Mouse (Mus musculus): Measurements from ENCODE around the gene Atp2a2. TPM values are rescaled to one million over a fixed set of nuclear protein-coding genes. Genes with fewer than 3 reads are reported as not detected.

Atp2a2 gene
- total and polyA plus RNA-seq, 3 experiments = 61.6 to 158 (median 80.9) TPM

GRCm38 (mm10) chr5:122450913-122451317 lies 51.1 kb downstream of the Atp2a2 start:
- Histone ChIP-seq H3K79me2 (replicated peaks; ENCODE audit: control insufficient read depth, extremely low read depth, insufficient read depth, poor library complexity, severe bottlenecking) (no peaks in the 10 kb centered on the region), H3K9me3 (replicated peaks; ENCODE audit: low read length) (no peaks in the 10 kb centered on the region), H3K36me3 (replicated peaks in 1 of 2; ENCODE audit: control insufficient read depth in 1 of 2, insufficient read depth in 1 of 2, low read length in 1 of 2) (peaks cover 44 to 88% of the 10 kb centered on the region in 2 experiments), H3K27ac (ENCODE audit: insufficient read depth, low read depth) (no peak overlapping the region), H3K4me3 (replicated peaks in 1 of 3; ENCODE audit: low read depth in 2 of 3, low read length in 2 of 3, poor library complexity in 1 of 3) (no peak overlapping the region), H3K27me3 (replicated peaks) (no peaks in the 10 kb centered on the region), H3K4me2 (ENCODE audit: insufficient read depth, low read depth, poor library complexity, severe bottlenecking) (no peak overlapping the region), H3K4me1 (ENCODE audit: control insufficient read depth in 1 of 2, insufficient read depth in 2 of 2) (peaks cover 0 to 6% of the 10 kb centered on the region in 2 experiments; a peak in 1 of 4 replicates), H3K9ac (ENCODE audit: insufficient read depth, low read depth) (no peak overlapping the region)
- TF ChIP-seq POLR2AphosphoS2 (IDR thresholded peaks at IDR 0.05; ENCODE audit: low read depth, low read length) = peak; percentile 72; the same call in 1 of the 2 replicates
- no peak for TF ChIP-seq HCFC1 (IDR thresholded peaks at IDR 0.05; ENCODE audit: low read depth, low read length)
- no peak for DNase-seq (ENCODE audit: extremely low read depth)
- in situ Hi-C loops (cut with MboI; ENCODE audit: low pct_ligation_motif_present, low pct_unique_long_range_greater_than_20kb, low sequenced_read_pairs) = no loop called here
- dilution Hi-C loops (cut with MboI; ENCODE audit: extremely low pct_ligation_motif_present, extremely low pct_unique_long_range_greater_than_20kb, low sequenced_read_pairs) = no loop called here

- dilution Hi-C loops (cut with MboI; ENCODE audit: extremely low pct_ligation_motif_present, extremely low pct_unique_long_range_greater_than_20kb, low sequenced_read_pairs) = no loop called here
Measured at GRCm38 (mm10) chr5:122449946-122450345, 52.1 kb downstream of the Atp2a2 start.

GRCm38 (mm10) chr5:122448869-122449268 lies 53.2 kb downstream of the Atp2a2 start:
- Histone ChIP-seq H3K36me3 (replicated peaks in 1 of 2; ENCODE audit: control insufficient read depth in 1 of 2, insufficient read depth in 1 of 2, low read length in 1 of 2) (peaks cover 43 to 88% of the 10 kb centered on the region in 2 experiments), H3K9me3 (replicated peaks; ENCODE audit: low read length) (no peaks in the 10 kb centered on the region), H3K27ac (ENCODE audit: insufficient read depth, low read depth) (no peak overlapping the region), H3K4me2 (ENCODE audit: insufficient read depth, low read depth, poor library complexity, severe bottlenecking) (no peak overlapping the region), H3K27me3 (replicated peaks) (no peaks in the 10 kb centered on the region), H3K4me1 (ENCODE audit: control insufficient read depth in 1 of 2, insufficient read depth in 2 of 2) (peaks cover 0 to 7% of the 10 kb centered on the region in 2 experiments; a peak in 1 of 4 replicates), H3K9ac (ENCODE audit: insufficient read depth, low read depth) (no peak overlapping the region), H3K79me2 (replicated peaks; ENCODE audit: control insufficient read depth, extremely low read depth, insufficient read depth, poor library complexity, severe bottlenecking) (no peaks in the 10 kb centered on the region), H3K4me3 (replicated peaks in 1 of 3; ENCODE audit: low read depth in 2 of 3, low read length in 2 of 3, poor library complexity in 1 of 3) (no peak overlapping the region)
- no peak for TF ChIP-seq SIN3A (IDR thresholded peaks at IDR 0.05; ENCODE audit: low read length)
- no peak for TF ChIP-seq ZMIZ1 (IDR thresholded peaks at IDR 0.05; ENCODE audit: low read depth, low read length)
- no peak for TF ChIP-seq MYC (IDR thresholded peaks at IDR 0.05; ENCODE audit: low read depth, low read length)
- no peak for TF ChIP-seq ZKSCAN1 (IDR thresholded peaks at IDR 0.05; ENCODE audit: borderline replicate concordance, low read depth, low read length)
- no peak for TF ChIP-seq CHD1 (IDR thresholded peaks at IDR 0.05; ENCODE audit: low read depth, low read length)
- TF ChIP-seq USF2 (conservative IDR thresholded peaks at IDR 0.05; ENCODE audit: low read depth, low read length) = no peak
- no peak for TF ChIP-seq MAZ (IDR thresholded peaks at IDR 0.05; ENCODE audit: low read depth, low read length)
- no peak for TF ChIP-seq CTCF (conservative IDR thresholded peaks at IDR 0.05 in 1 of 2, IDR thresholded peaks at IDR 0.05 in 1 of 2; ENCODE audit: low read depth in 2 of 2, low read length in 2 of 2)
- TF ChIP-seq ZC3H11A (IDR thresholded peaks at IDR 0.05; ENCODE audit: low read depth, low read length) = no peak
- dilution Hi-C loops (cut with MboI; ENCODE audit: extremely low pct_ligation_motif_present, extremely low pct_unique_long_range_greater_than_20kb, low sequenced_read_pairs) = no loop called here
- DNase-seq (ENCODE audit: extremely low read depth) = no peak
- in situ Hi-C loops (cut with MboI; ENCODE audit: low pct_ligation_motif_present, low pct_unique_long_range_greater_than_20kb, low sequenced_read_pairs) = no loop called here

More at GRCm38 (mm10) chr5:122449946-122450345, 52.1 kb downstream of the Atp2a2 start:
- Histone ChIP-seq H3K27ac (ENCODE audit: insufficient read depth, low read depth) (no peak overlapping the region), H3K4me2 (ENCODE audit: insufficient read depth, low read depth, poor library complexity, severe bottlenecking) (no peak overlapping the region), H3K79me2 (replicated peaks; ENCODE audit: control insufficient read depth, extremely low read depth, insufficient read depth, poor library complexity, severe bottlenecking) (no peaks in the 10 kb centered on the region), H3K9me3 (replicated peaks; ENCODE audit: low read length) (no peaks in the 10 kb centered on the region), H3K9ac (ENCODE audit: insufficient read depth, low read depth) (no peak overlapping the region), H3K4me1 (ENCODE audit: control insufficient read depth in 1 of 2, insufficient read depth in 2 of 2) (peaks cover 0 to 7% of the 10 kb centered on the region in 2 experiments; a peak in 1 of 4 replicates), H3K4me3 (replicated peaks in 1 of 3; ENCODE audit: low read depth in 2 of 3, low read length in 2 of 3, poor library complexity in 1 of 3) (no peak overlapping the region), H3K27me3 (replicated peaks) (no peaks in the 10 kb centered on the region), H3K36me3 (replicated peaks in 1 of 2; ENCODE audit: control insufficient read depth in 1 of 2, insufficient read depth in 1 of 2, low read length in 1 of 2) (peaks cover 43 to 88% of the 10 kb centered on the region in 2 experiments)
- no peak for TF ChIP-seq UBTF (IDR thresholded peaks at IDR 0.05; ENCODE audit: low read depth, low read length)
- no peak for TF ChIP-seq CTCF (conservative IDR thresholded peaks at IDR 0.05 in 1 of 2, IDR thresholded peaks at IDR 0.05 in 1 of 2; ENCODE audit: low read depth in 2 of 2, low read length in 2 of 2)
- TF ChIP-seq NRF1 (IDR thresholded peaks at IDR 0.05; ENCODE audit: low read depth, low read length) = no peak
- no peak for TF ChIP-seq ZNF384 (IDR thresholded peaks at IDR 0.05; ENCODE audit: low read depth, low read length)
- no peak for TF ChIP-seq EP300 (IDR thresholded peaks at IDR 0.05; ENCODE audit: low read length)
- no peak for TF ChIP-seq JUN (IDR thresholded peaks at IDR 0.05; ENCODE audit: insufficient read depth, low read depth, low read length)
- TF ChIP-seq ELF1 (IDR thresholded peaks at IDR 0.05; ENCODE audit: low read depth, low read length) = no peak
- no peak for TF ChIP-seq SMC3 (IDR thresholded peaks at IDR 0.05; ENCODE audit: low read depth, low read length)
- TF ChIP-seq RCOR1 (conservative IDR thresholded peaks at IDR 0.05; ENCODE audit: low read depth, low read length) = no peak
- TF ChIP-seq MAFK (IDR thresholded peaks at IDR 0.05; ENCODE audit: insufficient replicate concordance, low read length) = no peak
- in situ Hi-C loops (cut with MboI; ENCODE audit: low pct_ligation_motif_present, low pct_unique_long_range_greater_than_20kb, low sequenced_read_pairs) = no loop called here
- no peak for DNase-seq (ENCODE audit: extremely low read depth)

Data from CH12.LX (cell line).